Mouse (Mus musculus): ENCODE results near the gene Wfikkn1.

DNA sequence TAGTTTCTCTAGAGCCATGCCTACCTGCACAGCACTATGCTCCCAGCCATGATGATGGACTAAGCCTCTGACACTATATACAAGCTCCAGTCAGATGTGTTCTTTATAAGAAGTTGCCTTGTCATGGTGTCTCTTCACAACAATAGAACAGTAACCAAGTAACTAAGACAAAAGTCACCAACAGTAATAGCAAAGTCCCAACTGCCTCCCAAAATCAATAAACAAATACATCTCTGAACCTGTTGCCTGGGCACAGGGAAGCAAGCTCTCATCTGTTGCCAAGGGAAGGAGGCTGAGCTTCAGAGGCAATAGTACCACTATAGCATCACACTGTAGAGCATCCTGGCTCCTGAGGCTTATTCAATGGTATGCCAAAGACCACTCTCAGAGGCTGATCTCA is 6.1 kb upstream of the Wfikkn1 start:
- TF ChIP-seq CTCF (IDR thresholded peaks at IDR 0.05; ENCODE audit: extremely low read depth, insufficient read depth, low read length) (no peak), POLR2A (IDR thresholded peaks at IDR 0.05; ENCODE audit: extremely low read depth, insufficient read depth, low read length) (no peak)

Data from cortical plate, adult 2 months (tissue).